Mouse (Mus musculus): ENCODE results near the gene Fscn1. TPM values are rescaled to one million over a fixed set of nuclear protein-coding genes. Genes with fewer than 3 reads are reported as not detected.

Gene Fscn1
- polyA plus RNA-seq, 1 experiment from 2014 or later: 33.5 TPM

DNA sequence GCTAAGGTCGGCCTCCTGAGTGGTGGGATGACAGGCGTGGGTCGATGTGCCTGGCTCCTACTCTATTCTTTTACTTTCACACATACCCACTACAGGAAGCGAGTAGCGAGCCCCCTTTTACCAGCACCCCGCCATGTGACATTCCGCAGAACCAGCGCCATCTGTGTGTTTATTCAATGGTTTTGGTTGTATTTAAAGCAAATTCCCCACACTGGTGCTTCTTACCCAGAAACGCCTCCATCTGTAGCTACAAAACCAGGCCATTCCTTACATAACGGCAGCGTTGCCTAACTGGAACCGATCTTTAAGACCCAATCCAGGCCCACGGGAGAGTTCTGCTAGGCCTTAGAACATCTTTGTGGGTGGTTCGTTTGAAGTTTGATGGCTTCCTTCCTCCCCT is 8.3 kb downstream of the Fscn1 start:
- DNase-seq (ENCODE audit: low spot score): no peak

DNA sequence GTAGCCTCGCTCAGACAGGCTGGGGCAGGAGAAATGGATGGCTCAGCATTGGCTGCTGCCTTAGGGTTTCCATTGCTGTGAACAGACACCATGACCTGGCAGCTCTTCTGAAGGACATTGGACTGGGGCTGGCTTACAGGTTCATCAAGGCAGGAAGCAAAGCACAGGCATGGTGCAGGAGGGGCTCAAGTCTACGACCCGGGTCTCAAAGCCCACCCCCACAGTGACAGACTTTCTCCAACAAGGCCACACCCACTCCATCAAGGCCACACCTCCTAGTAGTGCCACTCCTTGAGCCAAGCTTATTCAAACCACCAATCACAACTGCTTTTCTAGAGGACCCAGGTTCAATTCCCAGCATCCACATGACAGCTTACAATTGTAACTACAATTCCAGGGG is 13.8 kb downstream of the Fscn1 start:
- no peak for DNase-seq (ENCODE audit: low spot score)

DNA sequence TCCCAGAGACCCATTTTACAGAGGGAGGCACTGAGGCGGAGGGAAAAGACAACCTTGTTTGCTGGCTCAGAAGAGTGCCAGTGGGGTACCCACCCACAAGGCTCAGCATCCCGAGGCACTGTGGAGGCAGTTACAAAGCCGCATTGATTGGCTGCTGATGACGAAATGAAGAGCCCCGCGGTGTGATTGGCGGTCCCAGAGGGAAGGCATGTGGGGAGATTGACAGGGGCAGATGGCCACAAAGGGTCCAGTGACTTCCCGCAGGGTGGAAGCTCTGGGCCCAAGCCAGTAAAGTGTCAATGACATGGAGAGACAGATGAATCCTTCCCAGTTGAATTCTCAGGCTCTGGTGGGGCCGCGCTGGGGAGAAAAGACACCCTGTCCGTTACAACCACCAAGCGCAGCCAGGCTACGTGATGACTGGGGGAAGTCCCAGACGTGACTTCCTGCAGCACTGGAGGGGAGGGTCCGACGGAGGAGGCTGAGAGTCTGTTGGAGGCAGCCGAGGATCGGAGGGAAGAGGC is 14.5 kb downstream of the Fscn1 start:
- DNase-seq (ENCODE audit: low spot score): peak; percentile 26

DNA sequence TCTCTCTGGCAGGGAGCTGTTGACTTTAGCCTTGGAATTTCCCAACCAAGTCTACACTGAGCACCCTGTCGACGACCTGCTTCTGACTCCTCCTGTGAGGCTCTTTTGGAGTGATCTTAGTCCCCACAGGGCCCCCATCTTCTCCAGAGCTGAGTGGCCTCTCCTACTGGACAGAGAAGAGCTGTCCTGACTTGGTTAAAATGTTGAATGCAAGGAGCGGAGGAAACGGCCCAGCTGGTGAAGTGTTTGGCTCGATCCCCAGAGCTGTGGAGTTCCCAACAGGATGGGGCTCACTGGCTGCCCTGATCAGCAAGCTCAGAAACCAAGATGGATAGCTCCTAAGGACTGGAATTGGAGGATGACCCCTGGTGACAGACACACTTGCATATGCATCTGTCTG is 16.4 kb downstream of the Fscn1 start:
- DNase-seq (ENCODE audit: low spot score): no peak

DNA sequence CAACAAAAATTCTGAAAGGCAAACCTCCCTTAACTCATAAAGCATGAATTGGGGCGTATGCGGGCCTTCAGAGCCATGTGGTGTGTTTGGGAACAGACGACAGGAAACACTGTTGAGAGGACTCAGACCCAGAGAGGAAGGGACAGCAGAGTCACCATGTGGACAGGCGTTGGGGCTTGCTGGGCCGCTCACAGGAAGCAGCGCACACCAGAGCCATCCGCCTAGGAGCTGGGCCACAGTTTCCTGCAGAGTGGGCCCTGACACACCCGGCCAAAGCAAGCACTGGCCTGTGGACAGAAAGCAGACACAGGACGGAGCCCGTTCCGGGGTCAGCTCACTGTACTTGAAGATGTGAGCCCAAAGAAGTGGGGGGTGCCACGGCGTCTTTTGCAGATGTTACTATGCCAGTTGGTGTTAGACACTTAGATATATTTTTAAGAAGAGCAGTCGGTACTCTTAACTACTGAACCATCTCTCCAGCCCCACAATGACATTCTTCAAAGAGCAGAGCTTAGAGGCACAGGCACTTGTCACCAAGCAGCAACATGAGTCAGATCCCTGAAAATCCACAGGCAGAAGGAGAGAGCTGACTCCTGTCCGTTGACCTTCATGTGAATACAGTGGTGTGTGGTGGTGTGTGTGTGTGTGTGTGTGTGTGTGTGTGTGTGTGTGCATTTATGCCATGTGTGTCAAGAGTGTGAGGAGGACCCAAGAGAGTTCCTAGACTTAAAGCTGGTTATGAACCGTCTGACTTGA is 22.1 kb downstream of the Fscn1 start:
- DNase-seq (ENCODE audit: low spot score): no peak

DNA sequence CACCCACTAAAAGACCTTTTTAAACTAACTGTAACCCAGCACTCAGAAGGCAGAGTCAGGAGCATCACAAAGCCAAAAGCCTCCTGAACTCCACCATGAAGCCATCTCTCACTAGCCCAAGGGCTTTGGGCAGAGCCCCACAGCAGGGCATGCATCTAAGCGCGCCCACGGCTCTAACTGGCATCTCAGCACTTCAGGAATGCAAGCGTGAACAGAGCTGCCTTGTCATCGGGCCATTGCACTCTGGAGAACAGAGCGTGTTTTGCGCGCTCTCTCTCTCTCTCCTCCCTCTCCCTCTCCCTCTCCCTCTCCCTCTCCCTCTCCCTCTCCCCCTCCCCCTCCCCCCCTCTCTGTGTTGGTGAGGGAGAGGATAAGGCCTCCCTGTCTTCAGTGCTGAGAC is 23.0 kb downstream of the Fscn1 start:
- no peak for DNase-seq (ENCODE audit: low spot score)

DNA sequence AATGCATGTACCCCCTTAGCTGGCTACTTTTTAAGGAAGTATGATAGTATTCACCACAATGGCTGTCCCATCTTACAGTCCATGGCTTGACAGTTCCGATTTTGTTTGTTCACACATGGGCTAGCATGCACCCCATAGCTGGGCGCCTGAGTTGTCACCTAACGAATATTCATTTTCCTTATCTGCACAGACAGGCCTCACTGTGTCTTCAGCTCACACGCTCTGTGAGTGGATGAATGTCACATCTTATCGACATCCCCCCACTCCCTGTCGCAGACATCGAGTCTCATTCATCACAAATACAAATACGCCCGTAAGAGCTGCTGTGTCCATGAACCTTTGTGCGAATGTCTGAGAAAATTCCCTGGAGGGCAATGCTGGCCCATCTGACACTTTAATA is 24.1 kb downstream of the Fscn1 start:
- no peak for DNase-seq (ENCODE audit: low spot score)

DNA sequence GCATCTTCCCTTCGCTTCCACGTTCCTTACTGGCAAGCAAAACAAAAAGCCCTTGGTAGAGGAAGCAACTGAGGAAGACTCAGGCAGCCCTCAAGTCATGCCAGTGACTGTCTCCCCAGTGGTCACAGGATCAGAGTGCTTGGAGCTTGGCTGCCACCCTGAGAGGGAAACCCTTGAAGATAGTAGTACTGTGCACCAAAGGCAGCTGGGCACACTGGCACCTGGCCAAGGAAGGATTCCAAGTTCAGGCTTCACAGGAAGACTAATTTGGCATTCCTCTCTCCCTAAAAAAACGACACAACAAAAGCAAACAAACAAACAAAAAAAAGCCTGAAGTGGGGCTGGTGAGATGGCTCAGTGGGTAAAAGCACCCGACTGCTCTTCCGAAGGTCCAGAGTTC is 28.4 kb downstream of the Fscn1 start:
- DNase-seq (ENCODE audit: low spot score): no peak

DNA sequence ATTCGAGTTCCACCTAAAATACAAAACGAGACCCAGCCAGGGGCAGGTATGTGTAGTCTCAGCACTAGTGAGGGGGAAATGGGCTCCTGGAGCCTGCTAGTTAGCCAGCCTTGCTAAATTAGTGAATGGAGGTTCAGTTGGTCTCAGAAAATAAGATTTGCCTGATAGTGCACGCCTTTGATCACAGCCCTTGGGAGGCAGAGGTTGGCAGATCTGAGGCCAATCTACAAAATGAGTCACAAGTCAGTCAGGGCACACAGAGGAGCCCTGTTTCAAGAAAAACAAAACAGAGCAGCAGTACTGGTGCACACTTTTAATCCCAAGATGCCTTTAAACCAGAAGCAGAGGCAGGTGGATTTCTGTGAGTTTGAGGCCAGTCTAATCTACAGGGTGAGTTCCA is 29.0 kb downstream of the Fscn1 start:
- DNase-seq (ENCODE audit: low spot score): no peak

DNA sequence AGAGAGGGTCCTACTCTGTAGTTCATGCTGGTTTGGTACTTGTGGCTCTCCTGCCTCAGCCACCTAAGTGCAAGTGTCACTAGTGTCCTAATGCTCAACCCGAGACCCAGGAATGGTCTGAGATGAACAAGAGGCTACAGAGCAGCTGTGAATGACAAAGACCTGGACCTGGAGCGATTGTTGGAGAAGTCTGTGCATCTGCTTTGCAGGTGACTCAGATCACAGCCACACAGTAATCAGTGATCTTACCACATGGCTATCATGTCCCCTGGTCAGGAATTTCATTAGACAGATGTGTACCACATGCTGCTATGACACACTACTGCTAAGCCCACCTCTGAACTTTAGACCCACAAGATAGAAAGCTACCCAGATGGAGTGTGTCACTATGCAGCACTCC is 34.6 kb downstream of the Fscn1 start:
- no peak for DNase-seq (ENCODE audit: low spot score)

DNA sequence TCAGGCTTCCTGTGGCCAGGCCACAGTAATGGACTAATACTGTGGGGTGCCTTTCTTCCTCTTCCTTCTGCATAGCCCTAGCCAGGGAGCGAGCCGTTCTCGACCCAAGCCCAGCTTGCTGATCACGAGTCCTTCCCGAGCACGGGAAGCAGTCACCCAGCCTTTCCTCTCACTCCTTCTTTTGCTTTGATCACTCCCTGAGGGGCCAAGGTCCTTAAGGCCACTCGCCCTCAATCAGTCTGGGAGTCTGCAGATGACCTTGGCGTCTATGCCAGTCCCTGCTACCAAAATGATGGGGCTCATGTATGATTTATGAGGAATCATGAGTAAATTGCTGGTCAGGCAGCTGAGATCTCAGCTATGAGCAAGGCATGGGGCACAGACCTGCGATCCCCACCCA is 37.4 kb downstream of the Fscn1 start:
- no peak for DNase-seq (ENCODE audit: low spot score)

DNA sequence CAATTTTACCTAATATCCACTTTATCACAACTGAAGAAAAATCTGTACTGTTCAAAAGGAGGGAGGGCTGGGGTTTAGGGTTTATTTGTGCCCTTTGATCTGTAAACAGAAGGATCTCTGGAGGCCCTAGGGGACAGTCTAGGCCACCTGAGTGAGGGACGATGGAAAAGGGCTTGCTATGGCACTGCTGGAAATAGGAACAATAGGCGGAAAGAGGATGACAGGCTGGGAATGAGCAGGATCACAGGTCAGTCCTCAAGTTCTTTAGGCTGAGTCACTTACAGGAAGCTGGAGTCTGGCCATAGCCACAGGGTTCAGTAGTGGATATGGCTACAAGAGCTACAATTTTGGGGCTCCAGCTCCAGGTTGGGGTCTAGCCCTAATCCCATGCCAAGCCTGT is 38.0 kb downstream of the Fscn1 start:
- DNase-seq (ENCODE audit: low spot score): no peak

DNA sequence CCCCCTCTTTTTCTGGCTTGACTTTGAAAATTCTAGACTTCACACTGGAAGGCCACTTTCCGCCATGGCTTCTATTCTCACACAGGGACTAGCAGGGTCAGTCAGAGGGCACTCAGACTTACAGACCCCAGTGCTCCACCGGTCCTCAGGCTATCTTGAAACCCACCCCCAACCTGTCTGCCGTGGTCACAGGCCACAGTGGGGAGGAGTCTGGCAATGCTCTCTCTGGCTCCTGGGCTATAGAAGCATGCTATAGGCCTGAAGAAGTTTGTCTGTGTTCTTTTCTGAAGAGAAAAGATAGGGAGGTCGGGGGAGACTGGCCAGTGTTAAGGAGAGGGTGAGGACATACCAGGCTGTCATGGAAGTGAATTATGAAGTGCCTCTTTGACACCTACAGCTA is 39.9 kb downstream of the Fscn1 start:
- DNase-seq (ENCODE audit: low spot score): no peak

DNA sequence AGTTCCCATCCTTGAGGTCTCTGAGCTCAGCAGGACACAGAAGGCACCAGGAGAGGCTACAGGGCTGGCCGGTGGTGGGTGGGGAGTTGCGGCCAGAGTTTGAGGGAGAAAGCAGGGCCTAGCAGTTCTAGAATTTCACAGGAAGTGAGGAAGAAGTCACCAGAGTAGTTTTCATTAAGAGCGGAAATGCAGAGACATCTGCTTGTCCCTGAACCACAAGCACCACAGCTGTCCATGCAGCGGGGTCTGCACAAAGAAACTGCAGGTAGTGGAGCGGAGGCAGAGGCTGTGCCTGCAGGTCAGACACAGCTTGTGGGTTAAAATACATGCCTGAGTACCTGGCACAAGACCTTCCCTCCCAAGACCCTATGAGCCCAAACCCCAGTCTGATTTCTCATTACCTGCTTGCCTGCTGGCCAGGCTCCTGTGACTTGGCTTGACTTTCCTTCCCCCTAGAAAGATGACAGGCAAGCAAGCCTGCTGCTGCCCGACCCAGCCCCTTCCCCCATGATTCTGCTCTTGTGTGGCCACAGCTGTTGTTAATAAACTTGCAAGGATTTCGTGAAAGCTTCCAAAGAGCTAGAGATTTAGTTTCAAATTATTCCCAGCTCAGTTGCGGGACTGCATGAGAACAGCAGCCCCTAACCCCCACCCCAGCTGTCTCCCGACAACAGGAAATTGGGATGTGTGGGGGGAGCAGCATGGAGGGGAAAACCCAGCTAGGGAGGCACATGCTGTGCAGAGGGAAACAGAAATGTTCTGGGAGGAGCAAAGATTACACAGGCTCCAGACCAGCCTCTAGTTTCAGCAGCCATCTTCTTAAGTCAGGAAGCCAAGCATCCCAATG is 40.7 kb downstream of the Fscn1 start:
- peak; percentile 44 for DNase-seq (ENCODE audit: low spot score)

DNA sequence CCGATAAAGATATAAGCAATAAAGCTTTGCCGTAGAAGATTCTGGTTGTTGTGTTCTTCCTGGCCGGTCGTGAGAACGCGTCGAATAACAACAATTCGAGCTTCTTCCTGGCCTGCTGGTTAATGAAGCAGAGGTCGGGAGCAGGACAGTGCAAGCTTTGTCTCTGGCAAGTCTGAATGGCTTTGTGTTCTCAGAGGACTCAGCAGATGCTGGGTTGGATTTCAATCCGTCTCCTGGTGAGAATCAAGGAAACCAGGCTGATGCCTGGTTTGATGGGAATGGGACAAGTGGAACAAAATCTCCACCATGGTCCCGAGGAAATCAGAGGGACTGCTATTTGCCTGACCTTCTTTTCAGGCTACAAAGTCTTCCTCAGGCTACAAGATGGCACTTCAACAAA is 49.2 kb downstream of the Fscn1 start:
- DNase-seq (ENCODE audit: low spot score): no peak

DNA sequence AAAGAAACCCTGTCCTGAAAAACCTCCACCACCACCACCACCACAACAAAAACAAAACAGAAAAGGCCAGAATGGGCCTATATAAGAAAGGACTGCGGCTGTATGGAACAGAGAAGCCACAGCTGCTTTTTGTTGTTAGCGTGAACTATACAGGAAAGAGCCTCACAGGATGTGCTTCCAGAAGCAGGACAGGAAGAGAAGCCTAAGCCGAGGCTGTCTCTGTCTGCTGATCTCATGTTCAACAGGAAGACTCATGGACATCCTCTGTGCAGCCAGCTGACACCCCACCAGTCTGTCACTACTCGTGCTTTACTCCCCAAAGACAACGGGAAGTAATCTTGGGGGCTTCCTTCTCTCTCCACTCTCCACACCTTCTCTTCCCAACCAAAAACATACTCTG is 57.3 kb downstream of the Fscn1 start:
- peak; percentile 26 for DNase-seq (ENCODE audit: low spot score)

Other genes starting within 250 kb of the Fscn1 start
- 6.9 and 9.6 TPM in 2 replicates for gene Tnrc18, start 142.7 kb upstream of the Fscn1 start, polyA plus RNA-seq (2015; fragmentation: Nextera tagmentation; extraction: Ambion mirVana)
- 4.7 and 5.9 TPM in 2 replicates for gene Fbxl18, start 64.9 kb upstream of the Fscn1 start, polyA plus RNA-seq (2015; fragmentation: Nextera tagmentation; extraction: Ambion mirVana)
- gene Actb, start 53.6 kb upstream of the Fscn1 start, polyA plus RNA-seq (2015; fragmentation: Nextera tagmentation; extraction: Ambion mirVana): 27,108 and 27,970 TPM in 2 replicates
- 13.1 and 13.5 TPM in 2 replicates for gene Rnf216, start 152.7 kb downstream of the Fscn1 start, polyA plus RNA-seq (2015; fragmentation: Nextera tagmentation; extraction: Ambion mirVana)
- 0.03 TPM in 1 of 2 replicates, not detected in the other for gene Olfr718-ps1, start 187.2 kb downstream of the Fscn1 start, polyA plus RNA-seq (2015; fragmentation: Nextera tagmentation; extraction: Ambion mirVana)
- gene Rbak, start 220.4 kb downstream of the Fscn1 start, polyA plus RNA-seq (2015; fragmentation: Nextera tagmentation; extraction: Ambion mirVana): 8.2 and 9.1 TPM in 2 replicates
- 0.08 TPM in 1 of 2 replicates, not detected in the other for gene Spdye4b, start 220.7 kb downstream of the Fscn1 start, polyA plus RNA-seq (2015; fragmentation: Nextera tagmentation; extraction: Ambion mirVana)